Mouse (Mus musculus) ES-Bruce4 (cell line): Measurements from ENCODE around the gene Mcrs1.

Source experiments
- CTCF ChIP-seq: IDR thresholded peaks from one replicate; pipeline ENCODE4 v1.8.1; 2011; ENCODE audit warnings: low read depth, low read length
- EP300 ChIP-seq: IDR thresholded peaks from 2 replicates; pipeline ENCODE4 v1.6.1; 2011; ENCODE audit warnings: low read depth, low read length; ENCODE audit not compliant: insufficient read depth
- POLR2A ChIP-seq: IDR thresholded peaks from one replicate; pipeline ENCODE4 v1.8.1; 2011; ENCODE audit warnings: low read length; ENCODE audit not compliant: insufficient read depth

- no peak for TF ChIP-seq CTCF
- TF ChIP-seq POLR2A, result no peak
- peak; percentile 93 for TF ChIP-seq EP300
These were observed 12.6 kb upstream of the Mcrs1 start for GRCm38 (mm10) chr15:99264363-99264762.
